ENCODE assay signal across 9 mouse cellular contexts in genomic region chr4:124575269-124575954, GRCm38 (mm10). TPM values are rescaled to one million over a fixed set of nuclear protein-coding genes. Genes with fewer than 3 reads are reported as not detected.
A peak's percentile ranks its signal among the peaks of the same experiment; 100 is the strongest.
DNase-seq lines count a peak whose midpoint lies in the region; ATAC-seq and TF ChIP-seq lines count a peak whose summit lies in the region.
"Had no signal": no experiment of that assay in that cellular context is flagged by ENCODE, and none has a peak within 500 bp of the region (broad histone marks: within the 10 kb centered on the region; RNA-seq: fewer than 3 reads in every experiment).

No protein-coding gene starts in this region.

- TF ChIP-seq CTCF in kidney, adult 2 months (conservative IDR thresholded peaks at IDR 0.05; ENCODE audit: insufficient read depth, insufficient read length, low read depth, low read length) = no peak

- H3K4me1 ChIP-seq in kidney, adult 2 months (ENCODE audit: control insufficient read depth, insufficient read depth, low read length) = no peaks in the 10 kb centered on the region
- H3K4me1 ChIP-seq in embryonic facial prominence, embryonic 10.5 days = peaks cover 20% of the 10 kb centered on the region
- peaks cover 38% of the 10 kb centered on the region for H3K4me1 ChIP-seq in neural tube, embryonic 15.5 days

- 0 out of 2 replicates have a peak, but pooled peaks have one; percentile 65 for ATAC-seq in neural tube, embryonic 15.5 days (ENCODE audit: low FRiP score)

- WGBS in kidney, adult 2 months = 2% methylated on average over 60 of the region's 61 CpGs
- WGBS in embryonic facial prominence, embryonic 10.5 days = under 1% methylated on average over 61 of the region's 61 CpGs
- under 1% methylated on average over 60 of the region's 61 CpGs for WGBS in neural tube, embryonic 15.5 days

- H3K9ac ChIP-seq in neural tube, embryonic 15.5 days (replicated peaks) = peak overlapping the region; percentile 48

- no peaks in the 10 kb centered on the region for H3K36me3 ChIP-seq in kidney, adult 2 months (ENCODE audit: control insufficient read depth, insufficient read depth, low read length)
- H3K36me3 ChIP-seq in embryonic facial prominence, embryonic 10.5 days (replicated peaks) = no peaks in the 10 kb centered on the region
- no peaks in the 10 kb centered on the region for H3K36me3 ChIP-seq in neural tube, embryonic 15.5 days

- no peak for TF ChIP-seq POLR2A in kidney, adult 2 months (IDR thresholded peaks at IDR 0.05; ENCODE audit: low read depth, low read length)

- peak; percentile 47 for DNase-seq in kidney, postnatal 10 days
- no peak for DNase-seq in kidney, adult 2 months
- DNase-seq in embryonic facial prominence, embryonic 10.5 days (ENCODE audit: low spot score) = peak; percentile 57
- peak; percentile 29 to 32 for DNase-seq in heart, postnatal 10 days
- DNase-seq in left cerebral cortex, postnatal 25 days (ENCODE audit: low spot score in 2 of 2) = peak; percentile 78 to 92
- no peak for DNase-seq in urinary bladder, postnatal 14 days (ENCODE audit: low spot score)
- no peak for DNase-seq in thymus, postnatal 36 days

- peaks cover 3% of the 10 kb centered on the region; the same call in 1 of the 2 replicates for H3K27me3 ChIP-seq in kidney, adult 2 months (replicated peaks; ENCODE audit: control insufficient read depth, insufficient read depth, low read length)
- peaks cover 75% of the 10 kb centered on the region for H3K27me3 ChIP-seq in embryonic facial prominence, embryonic 10.5 days (replicated peaks; ENCODE audit: low read depth, poor library complexity, severe bottlenecking)
- H3K27me3 ChIP-seq in neural tube, embryonic 15.5 days (replicated peaks) = peaks cover 66% of the 10 kb centered on the region

- peak overlapping the region; percentile 97 for H3K4me2 ChIP-seq in neural tube, embryonic 15.5 days

- no peak overlapping the region for H3K4me3 ChIP-seq in kidney, adult 2 months (ENCODE audit: insufficient read depth, low read depth, low read length)
- peak overlapping the region; percentile 70 for H3K4me3 ChIP-seq in embryonic facial prominence, embryonic 10.5 days
- H3K4me3 ChIP-seq in neural tube, embryonic 15.5 days (replicated peaks) = peak overlapping the region; percentile 50

- H3K27ac ChIP-seq in kidney, adult 2 months (ENCODE audit: insufficient read depth, low read depth, low read length) = no peak overlapping the region
- H3K27ac ChIP-seq in embryonic facial prominence, embryonic 10.5 days (replicated peaks) = peak overlapping the region; percentile 69
- no peak overlapping the region for H3K27ac ChIP-seq in neural tube, embryonic 15.5 days (replicated peaks)
- H3K27ac ChIP-seq: macrophage had no signal

- H3K9me3 ChIP-seq in embryonic facial prominence, embryonic 10.5 days = no peaks in the 10 kb centered on the region
- H3K9me3 ChIP-seq in neural tube, embryonic 15.5 days (replicated peaks) = no peaks in the 10 kb centered on the region

- intact Hi-C loops in heart, postnatal 10 days (cut with DNase I) = no loop called here
- intact Hi-C loops in left cerebral cortex, postnatal 25 days (cut with DNase I) = loop anchor here (1.0 to 10.0 kb wide), 7 partner anchors 20 to 431 kb away; partner anchors contain the start of gene Pou3f1

RNA-seq across cellular contexts. Expression of gene 3100002H09Rik, which starts 35.2 kb away (rescaled TPM):
- not detected in 2 replicates for polyA plus RNA-seq in kidney, adult 2 months (2012; rRNA removed)
- 0.24 TPM in 1 of 2 replicates, not detected in the other for polyA plus RNA-seq in embryonic facial prominence, embryonic 10.5 days (2016; fragmentation: Nextera tagmentation; extraction: Ambion mirVana)
- total RNA-seq in heart, postnatal 10 days (2021) = not detected
- total RNA-seq in left cerebral cortex, postnatal 25 days (2021) = 1 to 10 TPM in 1 of 2 experiments, under 1 TPM in 1; 0.44 to 1.1 TPM
- 0.28 and 0.42 TPM in 2 replicates for polyA plus RNA-seq in neural tube, embryonic 15.5 days (2015; fragmentation: Nextera tagmentation; extraction: Ambion mirVana)

Comparison
In these comparisons a context has a peak if more than half of its experiments do, and no peak if none do; other contexts are left out.
1. DNase-seq: peak in kidney, postnatal 10 days (single experiment), embryonic facial prominence, embryonic 10.5 days (single experiment), heart, postnatal 10 days (2 of 2) and left cerebral cortex, postnatal 25 days (2 of 2); none in kidney, adult 2 months (single experiment), urinary bladder, postnatal 14 days (single experiment) and thymus, postnatal 36 days (0 of 2).